Comparison of ENCODE assay signal across 9 mouse cellular contexts in the genomic region with DNA sequence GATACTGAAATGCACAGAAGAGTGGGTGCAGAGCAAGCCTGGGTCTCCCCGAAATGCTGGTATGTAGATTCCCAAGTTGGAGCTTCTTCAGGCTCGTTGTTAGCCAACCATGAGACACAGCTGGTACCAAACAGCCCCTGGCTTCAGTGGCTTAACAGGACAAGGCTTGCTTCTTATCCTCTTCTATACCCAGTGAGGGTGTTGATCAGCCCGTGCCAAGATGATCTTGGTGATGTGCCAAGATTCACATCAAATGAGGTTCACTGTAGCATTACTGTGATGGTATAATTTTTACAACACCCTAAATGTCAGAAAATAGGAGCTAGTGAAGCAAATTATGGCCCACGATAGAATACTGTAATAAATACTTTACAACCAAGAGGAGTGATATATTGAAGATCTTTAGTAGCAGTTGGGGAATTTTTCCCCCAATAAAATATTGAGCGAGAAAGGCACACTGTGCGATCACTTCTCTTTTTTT.
A peak's percentile ranks its signal among the peaks of the same experiment; 100 is the strongest.
DNase-seq lines count a peak whose midpoint lies in the region; ATAC-seq lines count a peak whose summit lies in the region.
"Had no signal": no experiment of that assay in that cellular context is flagged by ENCODE, and none has a peak within 500 bp of the region (broad histone marks: within the 10 kb centered on the region; RNA-seq: fewer than 3 reads in every experiment).

No protein-coding gene starts in this region.

- peaks cover 6% of the 10 kb centered on the region; the same call in 1 of the 2 replicates for H3K4me1 ChIP-seq in embryonic facial prominence, embryonic 14.5 days (ENCODE audit: control insufficient read depth, insufficient read depth, low read length)
- H3K4me1 ChIP-seq in embryonic facial prominence, embryonic 10.5 days, result peaks cover 5% of the 10 kb centered on the region
- H3K4me1 ChIP-seq in intestine, embryonic 16.5 days (ENCODE audit: control insufficient read depth, insufficient read depth, low read length), result peaks cover 20% of the 10 kb centered on the region
- H3K4me1 ChIP-seq in intestine, embryonic 15.5 days (replicated peaks), result peaks cover 11% of the 10 kb centered on the region
- peaks cover 16% of the 10 kb centered on the region for H3K4me1 ChIP-seq in stomach, embryonic 16.5 days (ENCODE audit: control insufficient read depth, insufficient read depth, low read length)

- H3K9me3 ChIP-seq in embryonic facial prominence, embryonic 14.5 days (ENCODE audit: control insufficient read depth, low read length), result no peaks in the 10 kb centered on the region
- H3K9me3 ChIP-seq in embryonic facial prominence, embryonic 10.5 days, result no peaks in the 10 kb centered on the region
- no peaks in the 10 kb centered on the region for H3K9me3 ChIP-seq in intestine, embryonic 16.5 days (ENCODE audit: control insufficient read depth, low read length)
- H3K9me3 ChIP-seq in intestine, embryonic 15.5 days, result no peaks in the 10 kb centered on the region
- H3K9me3 ChIP-seq in stomach, embryonic 16.5 days (replicated peaks; ENCODE audit: control insufficient read depth, low read length), result no peaks in the 10 kb centered on the region
- H3K9me3 ChIP-seq: embryonic facial prominence, embryonic 12.5 days had no signal

- H3K36me3 ChIP-seq in embryonic facial prominence, embryonic 14.5 days (ENCODE audit: control insufficient read depth, insufficient read depth, low read length), result no peaks in the 10 kb centered on the region
- no peaks in the 10 kb centered on the region for H3K36me3 ChIP-seq in embryonic facial prominence, embryonic 10.5 days (replicated peaks)
- no peaks in the 10 kb centered on the region for H3K36me3 ChIP-seq in intestine, embryonic 16.5 days (ENCODE audit: control insufficient read depth, insufficient read depth, low read length)
- H3K36me3 ChIP-seq in intestine, embryonic 15.5 days, result no peaks in the 10 kb centered on the region
- H3K36me3 ChIP-seq in stomach, embryonic 16.5 days (ENCODE audit: control insufficient read depth, insufficient read depth, low read length), result no peaks in the 10 kb centered on the region
- H3K36me3 ChIP-seq: embryonic facial prominence, embryonic 12.5 days had no signal

- DNase-seq in embryonic facial prominence, embryonic 14.5 days (ENCODE audit: low spot score), result peak; percentile 47
- no peak for DNase-seq in embryonic facial prominence, embryonic 10.5 days (ENCODE audit: low spot score)
- peak; percentile 43 to 53 for DNase-seq in right cerebral cortex, postnatal 10 days (ENCODE audit: low spot score in 2 of 2)
- no peak for DNase-seq in right cerebral cortex, postnatal 14 days
- no peak for DNase-seq in c-Kit-positive CD71-positive TER-119-positive erythroid progenitor cells, embryonic 14.5 days (ENCODE audit: low spot score)

- no peaks in the 10 kb centered on the region for H3K27me3 ChIP-seq in embryonic facial prominence, embryonic 14.5 days (replicated peaks; ENCODE audit: control insufficient read depth, insufficient read depth, low read length)
- H3K27me3 ChIP-seq in embryonic facial prominence, embryonic 10.5 days (replicated peaks; ENCODE audit: low read depth, poor library complexity, severe bottlenecking), result no peaks in the 10 kb centered on the region; the same call in 1 of the 2 replicates
- H3K27me3 ChIP-seq in intestine, embryonic 16.5 days (replicated peaks; ENCODE audit: control insufficient read depth, insufficient read depth, low read length), result no peaks in the 10 kb centered on the region
- H3K27me3 ChIP-seq in intestine, embryonic 15.5 days (replicated peaks), result no peaks in the 10 kb centered on the region
- H3K27me3 ChIP-seq in stomach, embryonic 16.5 days (ENCODE audit: control insufficient read depth, insufficient read depth, low read length), result no peaks in the 10 kb centered on the region
- H3K27me3 ChIP-seq: embryonic facial prominence, embryonic 12.5 days had no signal

- 67% methylated on average over 6 of the region's 6 CpGs for WGBS in embryonic facial prominence, embryonic 14.5 days
- WGBS in embryonic facial prominence, embryonic 10.5 days, result 92% methylated on average over 6 of the region's 6 CpGs
- WGBS in intestine, embryonic 16.5 days, result 52% methylated on average over 6 of the region's 6 CpGs
- 58% methylated on average over 6 of the region's 6 CpGs for WGBS in intestine, embryonic 15.5 days
- 56% methylated on average over 6 of the region's 6 CpGs for WGBS in stomach, embryonic 16.5 days

- no peak overlapping the region for H3K4me3 ChIP-seq in embryonic facial prominence, embryonic 14.5 days (ENCODE audit: low read depth, low read length)
- no peak overlapping the region for H3K4me3 ChIP-seq in embryonic facial prominence, embryonic 10.5 days
- H3K4me3 ChIP-seq in intestine, embryonic 16.5 days (ENCODE audit: low read length), result no peak overlapping the region
- no peak overlapping the region for H3K4me3 ChIP-seq in intestine, embryonic 15.5 days (replicated peaks)
- no peak overlapping the region for H3K4me3 ChIP-seq in stomach, embryonic 16.5 days (replicated peaks; ENCODE audit: low read length)
- H3K4me3 ChIP-seq: embryonic facial prominence, embryonic 12.5 days had no signal

- 0 out of 2 replicates have a peak overlapping the region, but pooled peaks have one; percentile 7 for H3K4me2 ChIP-seq in embryonic facial prominence, embryonic 14.5 days (ENCODE audit: low read depth, low read length)
- H3K4me2 ChIP-seq in intestine, embryonic 16.5 days (ENCODE audit: low read depth, low read length), result no peak overlapping the region
- H3K4me2 ChIP-seq in intestine, embryonic 15.5 days (replicated peaks), result no peak overlapping the region
- H3K4me2 ChIP-seq in stomach, embryonic 16.5 days (ENCODE audit: low read depth, low read length), result peak overlapping the region; percentile 10; the same call in 1 of the 2 replicates
- H3K4me2 ChIP-seq: embryonic facial prominence, embryonic 12.5 days had no signal

- H3K9ac ChIP-seq in embryonic facial prominence, embryonic 14.5 days (ENCODE audit: low read depth, low read length), result no peak overlapping the region
- 0 out of 2 replicates have a peak overlapping the region, but pooled peaks have one; percentile 32 for H3K9ac ChIP-seq in intestine, embryonic 16.5 days (ENCODE audit: low read depth, low read length)
- H3K9ac ChIP-seq in intestine, embryonic 15.5 days, result no peak overlapping the region
- no peak overlapping the region for H3K9ac ChIP-seq in stomach, embryonic 16.5 days (ENCODE audit: low read length)
- H3K9ac ChIP-seq: embryonic facial prominence, embryonic 12.5 days had no signal

- no peak for ATAC-seq in embryonic facial prominence, embryonic 14.5 days (ENCODE audit: low read depth)
- ATAC-seq in intestine, embryonic 16.5 days, result no peak
- ATAC-seq in intestine, embryonic 15.5 days, result no peak
- ATAC-seq in stomach, embryonic 16.5 days (ENCODE audit: insufficient read depth, low FRiP score), result no peak

- H3K27ac ChIP-seq in embryonic facial prominence, embryonic 14.5 days (replicated peaks; ENCODE audit: low read depth, low read length), result no peak overlapping the region; the same call in 1 of the 2 replicates
- H3K27ac ChIP-seq in embryonic facial prominence, embryonic 10.5 days (replicated peaks), result no peak overlapping the region
- peak overlapping the region; percentile 66 for H3K27ac ChIP-seq in intestine, embryonic 16.5 days (ENCODE audit: low read length)
- no peak overlapping the region for H3K27ac ChIP-seq in intestine, embryonic 15.5 days
- H3K27ac ChIP-seq in stomach, embryonic 16.5 days (ENCODE audit: low read length), result peak overlapping the region; percentile 73
- H3K27ac ChIP-seq: embryonic facial prominence, embryonic 12.5 days had no signal

Comparison
In these comparisons a context has a peak if more than half of its experiments do, and no peak if none do; other contexts are left out.
1. DNase-seq: peak in embryonic facial prominence, embryonic 14.5 days (single experiment) and right cerebral cortex, postnatal 10 days (2 of 2); none in embryonic facial prominence, embryonic 10.5 days (single experiment), right cerebral cortex, postnatal 14 days (single experiment) and c-Kit-positive CD71-positive TER-119-positive erythroid progenitor cells, embryonic 14.5 days (single experiment).
2. H3K27ac ChIP-seq: peak in intestine, embryonic 16.5 days (single experiment) and stomach, embryonic 16.5 days (single experiment); none in embryonic facial prominence, embryonic 14.5 days (single experiment), embryonic facial prominence, embryonic 10.5 days (single experiment) and intestine, embryonic 15.5 days (single experiment).
3. H3K4me2 ChIP-seq: peak in embryonic facial prominence, embryonic 14.5 days (single experiment) and stomach, embryonic 16.5 days (single experiment); none in intestine, embryonic 16.5 days (single experiment) and intestine, embryonic 15.5 days (single experiment).